In genomic region chr2:170662069-170662980, GRCm38 (mm10) we compare ENCODE assay signal across 14 mouse cellular contexts.
DNase-seq lines count a peak whose midpoint lies in the region; ATAC-seq and TF ChIP-seq lines count a peak whose summit lies in the region.
"Had no signal": no experiment of that assay in that cellular context is flagged by ENCODE, and none has a peak within 500 bp of the region (broad histone marks: within the 10 kb centered on the region; RNA-seq: fewer than 3 reads in every experiment).

No protein-coding gene starts in this region.

- 71% methylated on average over 25 of the region's 25 CpGs for WGBS in lung, embryonic 14.5 days
- WGBS in forebrain, embryonic 10.5 days: 84% methylated on average over 25 of the region's 25 CpGs
- 74% methylated on average over 25 of the region's 25 CpGs for WGBS in heart, embryonic 12.5 days

- H3K4me2 ChIP-seq in lung, embryonic 14.5 days: no peak overlapping the region
- H3K4me2 ChIP-seq in heart, embryonic 12.5 days: no peak overlapping the region

- ATAC-seq in lung, embryonic 14.5 days (ENCODE audit: insufficient read depth): peak; percentile 42; the same call in 1 of the 2 replicates
- no peak for ATAC-seq in heart, embryonic 12.5 days (ENCODE audit: insufficient number of reproducible peaks, low FRiP score)

- no peaks in the 10 kb centered on the region for H3K36me3 ChIP-seq in lung, embryonic 14.5 days (ENCODE audit: insufficient read depth)
- no peaks in the 10 kb centered on the region for H3K36me3 ChIP-seq in forebrain, embryonic 10.5 days (replicated peaks)
- no peaks in the 10 kb centered on the region for H3K36me3 ChIP-seq in heart, embryonic 12.5 days

- H3K9me3 ChIP-seq in lung, embryonic 14.5 days (ENCODE audit: low read depth, low read length): no peaks in the 10 kb centered on the region
- peaks cover 2% of the 10 kb centered on the region; the same call in 1 of the 2 replicates for H3K9me3 ChIP-seq in forebrain, embryonic 10.5 days
- no peaks in the 10 kb centered on the region for H3K9me3 ChIP-seq in heart, embryonic 12.5 days (replicated peaks)

- no peak for TF ChIP-seq CTCF in lung, embryonic 14.5 days (IDR thresholded peaks at IDR 0.05; ENCODE audit: low read depth)

- H3K4me3 ChIP-seq in lung, embryonic 14.5 days (ENCODE audit: low read depth, low read length): no peak overlapping the region
- H3K4me3 ChIP-seq in forebrain, embryonic 10.5 days: no peak overlapping the region
- H3K4me3 ChIP-seq in heart, embryonic 12.5 days: no peak overlapping the region

- H3K27me3 ChIP-seq in lung, embryonic 14.5 days (ENCODE audit: insufficient read depth, low read length): no peaks in the 10 kb centered on the region
- H3K27me3 ChIP-seq in forebrain, embryonic 10.5 days (ENCODE audit: poor library complexity, severe bottlenecking): no peaks in the 10 kb centered on the region
- H3K27me3 ChIP-seq in heart, embryonic 12.5 days (replicated peaks): no peaks in the 10 kb centered on the region

- H3K9ac ChIP-seq in lung, embryonic 14.5 days: no peak overlapping the region
- H3K9ac ChIP-seq in heart, embryonic 12.5 days: no peak overlapping the region
- H3K9ac ChIP-seq: liver, embryonic 14.5 days had no signal

- no peaks in the 10 kb centered on the region; the same call in 1 of the 2 replicates for H3K4me1 ChIP-seq in lung, embryonic 14.5 days (ENCODE audit: insufficient read depth)
- H3K4me1 ChIP-seq in forebrain, embryonic 10.5 days: peaks cover 57% of the 10 kb centered on the region
- H3K4me1 ChIP-seq in heart, embryonic 12.5 days (replicated peaks): peaks cover 4% of the 10 kb centered on the region; the same call in 1 of the 2 replicates

- H3K27ac ChIP-seq in lung, embryonic 14.5 days (ENCODE audit: low read depth): no peak overlapping the region
- peak overlapping the region; percentile 83 for H3K27ac ChIP-seq in forebrain, embryonic 10.5 days
- no peak overlapping the region for H3K27ac ChIP-seq in heart, embryonic 12.5 days (ENCODE audit: poor library complexity, severe bottlenecking)
- H3K27ac ChIP-seq: liver, embryonic 14.5 days had no signal

- peak; percentile 56 for DNase-seq in lung, embryonic 14.5 days
- no peak for DNase-seq in lung, postnatal 10 days
- no peak for DNase-seq in forebrain, embryonic 10.5 days (ENCODE audit: extremely low spot score, low spot score)
- peak; percentile 69 to 74 for DNase-seq in layer of hippocampus, postnatal 10 days (ENCODE audit: low spot score in 2 of 2)
- peak; percentile 67 to 75 for DNase-seq in right cerebral cortex, adult 2 months (ENCODE audit: low spot score in 2 of 2)
- no peak for DNase-seq in urinary bladder, postnatal 36 days (ENCODE audit: low spot score in 2 of 2)
- no peak for DNase-seq in retina, postnatal 1 day
- DNase-seq: embryo, embryonic 11 days; gastrocnemius, postnatal 10 days; heart, postnatal 10 days; kidney, postnatal 10 days; thymus, adult 2 months had no signal

Comparison
In these comparisons a context has a peak if more than half of its experiments do, and no peak if none do; other contexts are left out.
1. DNase-seq: peak in lung, embryonic 14.5 days (single experiment), layer of hippocampus, postnatal 10 days (2 of 2) and right cerebral cortex, adult 2 months (2 of 2); none in lung, postnatal 10 days (single experiment), forebrain, embryonic 10.5 days (single experiment), urinary bladder, postnatal 36 days (0 of 2) and retina, postnatal 1 day (single experiment).